Mouse (Mus musculus) kidney, adult 2 months (tissue): Measurements from ENCODE around the gene Cib4.

Source experiments
- CTCF ChIP-seq: fragments of 200-500 bp; conservative IDR thresholded peaks from 2 replicates; pipeline ENCODE4 v1.5.1; 2011; ENCODE audit warnings: low read depth, mild to moderate bottlenecking, control low read depth, low read length, moderate library complexity, mixed read lengths; ENCODE audit not compliant: insufficient read depth, insufficient read length
- POLR2A ChIP-seq: fragments of 200-500 bp; IDR thresholded peaks from one replicate; pipeline ENCODE4 v1.6.1; 2011; ENCODE audit warnings: low read depth, low read length, control low read depth

- TF ChIP-seq CTCF (no peak), POLR2A (no peak)
These were observed 44.6 kb upstream of the Cib4 start for GRCm38 (mm10) chr5:30590231-30590630.
